Mouse (Mus musculus) lung, postnatal 0 days (tissue): ENCODE results near the gene Ctc1. TPM values are rescaled to one million over a fixed set of nuclear protein-coding genes. Genes with fewer than 3 reads are reported as not detected.

Source experiments
- ATAC-seq: fragments of 200-750 bp; cut with Nextera tagmentation; 2 replicates; pipeline ENCODE4 v1.8.0; 2017; ENCODE audit warnings: moderate library complexity
- DNase-seq: peaks from one replicate; pipeline ENCODE4 v3.0.0-alpha.2; 2016; ENCODE audit warnings: low spot score
- H3K27ac ChIP-seq: fragments of 300-500 bp; sonication (generic); 2 replicates; pipeline ENCODE4 v1.5.1; 2014; ENCODE audit warnings: antibody characterized with exemption, mild to moderate bottlenecking, low read length, mixed read lengths
- H3K27me3 ChIP-seq: fragments of 300-500 bp; sonication (generic); replicated peaks from 2 replicates; pipeline ENCODE4 v1.6.1; 2014; ENCODE audit warnings: low read length, mixed read lengths; ENCODE audit not compliant: insufficient read depth
- H3K36me3 ChIP-seq: fragments of 300-500 bp; sonication (generic); 2 replicates; pipeline ENCODE4 v1.6.1; 2014; ENCODE audit warnings: low read length, mixed read lengths; ENCODE audit not compliant: insufficient read depth
- H3K4me1 ChIP-seq: fragments of 300-500 bp; sonication (generic); 2 replicates; pipeline ENCODE4 v1.6.1; 2014; ENCODE audit warnings: antibody characterized with exemption, low read depth, low read length, mixed read lengths; ENCODE audit not compliant: insufficient read depth
- H3K4me2 ChIP-seq: fragments of 300-500 bp; sonication (generic); replicated peaks from 2 replicates; pipeline ENCODE4 v1.6.1; 2014; ENCODE audit warnings: low read depth, mild to moderate bottlenecking, low read length, moderate library complexity, mixed read lengths
- H3K4me3 ChIP-seq: fragments of 300-500 bp; sonication (generic); 2 replicates; pipeline ENCODE4 v1.5.1; 2014; ENCODE audit warnings: low read depth, low read length
- H3K9ac ChIP-seq: fragments of 300-500 bp; sonication (generic); replicated peaks from 2 replicates; pipeline ENCODE4 v1.6.1; 2014; ENCODE audit warnings: low read depth, mild to moderate bottlenecking
- H3K9me3 ChIP-seq: fragments of 300-500 bp; sonication (generic); 2 replicates; pipeline ENCODE4 v1.6.1; 2016; ENCODE audit warnings: low read length, mixed read lengths
- CTCF ChIP-seq: IDR thresholded peaks from 2 replicates; pipeline ENCODE4 v1.5.1; 2016; ENCODE audit warnings: antibody characterized with exemption, mild to moderate bottlenecking
- EP300 ChIP-seq: IDR thresholded peaks from 2 replicates; pipeline ENCODE4 v1.6.1; 2016; ENCODE audit warnings: antibody characterized with exemption, mild to moderate bottlenecking, control low read depth
- WGBS: fragments of 180-500 bp; shearing (Covaris S2); extraction: QIAGEN DNeasy Blood & Tissue Kit; methylation state at CpG from one replicate; pipeline ENCODE4 v1.1.7; 2014; 5-methylcytosine and 5-hydroxymethylcytosine counted together
- polyA plus RNA-seq: library from polyadenylated mRNA; unstranded; fragments of >200 nt; fragmentation: Nextera tagmentation; extraction: Ambion mirVana; gene quantifications from 2 replicates; pipeline ENCODE4 v1.2.1, GENCODE M21; 2015

Gene Ctc1
- polyA plus RNA-seq, 1 experiment from 2014 or later, result 12.3 TPM

GRCm38 (mm10) chr11:69060448-69061254, 44.9 kb downstream of the Ctc1 start:
- DNase-seq, result peak; percentile 54
- 2% methylated on average over 35 of the region's 40 CpGs for WGBS
- Histone ChIP-seq H3K9ac (peak overlapping the region; percentile 91), H3K27me3 (no peaks in the 10 kb centered on the region), H3K4me2 (peak overlapping the region; percentile 86), H3K4me1 (peaks cover 9% of the 10 kb centered on the region; the same call in 1 of the 2 replicates), H3K36me3 (no peaks in the 10 kb centered on the region), H3K9me3 (no peaks in the 10 kb centered on the region), H3K27ac (peak overlapping the region; percentile 97), H3K4me3 (peak overlapping the region; percentile 88)
- ATAC-seq, result no peak
- TF ChIP-seq CTCF (no peak), EP300 (no peak)

DNA sequence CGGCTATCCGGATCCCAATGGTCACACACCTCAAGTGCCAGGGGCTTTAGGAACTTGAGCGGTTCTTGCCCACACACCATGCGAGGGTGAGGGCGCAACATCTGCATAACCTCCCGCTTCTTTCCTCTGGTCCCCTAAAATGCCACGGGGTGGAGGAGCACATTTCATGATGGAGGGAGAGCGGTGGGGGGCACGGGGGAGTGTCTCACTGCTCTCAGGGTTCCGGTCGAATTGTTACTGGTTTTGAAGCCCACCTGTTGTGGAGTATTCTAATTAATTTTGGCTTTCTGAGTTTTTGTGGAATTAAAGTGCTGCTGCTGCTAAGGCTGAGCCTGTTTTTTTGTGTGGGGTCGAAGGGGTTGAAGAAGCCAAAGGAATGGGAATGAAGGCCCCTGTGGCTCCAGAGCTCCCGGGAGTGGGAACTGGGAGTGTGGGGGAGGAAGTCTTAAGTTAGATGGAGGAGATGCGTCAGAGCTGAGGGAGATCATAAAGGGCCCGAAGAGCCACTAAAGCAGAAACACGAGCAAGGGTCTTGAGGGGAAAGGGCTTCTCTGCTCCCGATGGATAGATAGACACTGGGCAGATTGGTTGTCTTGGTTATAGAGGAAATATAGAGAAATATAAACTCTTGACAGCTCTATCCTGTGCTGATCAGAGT, 45.7 kb downstream of the Ctc1 start:
- H3K27ac ChIP-seq, result no peak overlapping the region
- H3K4me3 ChIP-seq, result peak overlapping the region; percentile 88
- H3K36me3 ChIP-seq, result no peaks in the 10 kb centered on the region
- 17% methylated on average over 17 of the region's 17 CpGs for WGBS
- peak overlapping the region; percentile 91; the same call in 1 of the 2 replicates for H3K9ac ChIP-seq
- H3K4me1 ChIP-seq, result peaks cover 10% of the 10 kb centered on the region; the same call in 1 of the 2 replicates
- no peak for DNase-seq
- H3K4me2 ChIP-seq, result peak overlapping the region; percentile 86
- H3K27me3 ChIP-seq, result no peaks in the 10 kb centered on the region
- H3K9me3 ChIP-seq, result no peaks in the 10 kb centered on the region
- ATAC-seq, result no peak
- TF ChIP-seq EP300 (no peak), CTCF (no peak)

GRCm38 (mm10) chr11:69062194-69062760, 46.6 kb downstream of the Ctc1 start:
- no peaks in the 10 kb centered on the region for H3K9me3 ChIP-seq
- no peak overlapping the region for H3K27ac ChIP-seq
- DNase-seq (peak; percentile 79), ATAC-seq (no peak)
- H3K36me3 ChIP-seq, result no peaks in the 10 kb centered on the region
- H3K4me2 ChIP-seq, result peak overlapping the region; percentile 23
- H3K9ac ChIP-seq, result no peak overlapping the region
- TF ChIP-seq EP300, result no peak; the same call in 1 of the 2 replicates
- TF ChIP-seq CTCF, result no peak
- peaks cover 14% of the 10 kb centered on the region; the same call in 1 of the 2 replicates for H3K4me1 ChIP-seq
- peak overlapping the region; percentile 12; the same call in 1 of the 2 replicates for H3K4me3 ChIP-seq
- 1% methylated on average over 17 of the region's 17 CpGs for WGBS
- H3K27me3 ChIP-seq, result no peaks in the 10 kb centered on the region

DNA sequence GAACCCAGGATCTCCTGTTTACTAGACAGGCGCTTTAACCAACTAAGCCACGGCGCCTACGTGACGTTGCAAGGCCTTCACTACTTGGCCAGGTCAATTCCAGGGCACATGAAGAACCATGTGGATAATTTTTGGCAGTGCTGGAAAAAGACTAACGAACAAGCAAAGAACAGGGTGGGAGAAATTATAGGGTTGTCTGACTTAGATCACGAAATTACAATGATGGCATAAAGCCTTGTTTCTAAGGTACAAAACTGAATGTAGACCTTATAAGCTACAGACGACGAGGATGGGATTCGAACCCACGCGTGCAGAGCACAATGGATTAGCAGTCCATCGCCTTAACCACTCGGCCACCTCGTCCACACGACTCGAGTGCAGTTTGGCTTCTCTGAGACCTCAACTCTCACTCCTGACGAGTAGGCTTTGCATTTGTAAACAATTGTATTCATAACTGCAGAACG, 47.1 kb downstream of the Ctc1 start:
- peak; percentile 89 for DNase-seq
- peak; percentile 36 for ATAC-seq
- Histone ChIP-seq H3K4me2 (peak overlapping the region; percentile 83), H3K27me3 (no peaks in the 10 kb centered on the region), H3K9ac (0 out of 2 replicates have a peak overlapping the region, but pooled peaks have one; percentile 37), H3K27ac (peak overlapping the region; percentile 85), H3K9me3 (no peaks in the 10 kb centered on the region), H3K36me3 (no peaks in the 10 kb centered on the region), H3K4me3 (peak overlapping the region; percentile 73), H3K4me1 (peaks cover 14% of the 10 kb centered on the region; the same call in 1 of the 2 replicates)
- WGBS, result under 1% methylated on average over 19 of the region's 19 CpGs
- no peak for TF ChIP-seq CTCF
- TF ChIP-seq EP300, result no peak; the same call in 1 of the 2 replicates

DNA sequence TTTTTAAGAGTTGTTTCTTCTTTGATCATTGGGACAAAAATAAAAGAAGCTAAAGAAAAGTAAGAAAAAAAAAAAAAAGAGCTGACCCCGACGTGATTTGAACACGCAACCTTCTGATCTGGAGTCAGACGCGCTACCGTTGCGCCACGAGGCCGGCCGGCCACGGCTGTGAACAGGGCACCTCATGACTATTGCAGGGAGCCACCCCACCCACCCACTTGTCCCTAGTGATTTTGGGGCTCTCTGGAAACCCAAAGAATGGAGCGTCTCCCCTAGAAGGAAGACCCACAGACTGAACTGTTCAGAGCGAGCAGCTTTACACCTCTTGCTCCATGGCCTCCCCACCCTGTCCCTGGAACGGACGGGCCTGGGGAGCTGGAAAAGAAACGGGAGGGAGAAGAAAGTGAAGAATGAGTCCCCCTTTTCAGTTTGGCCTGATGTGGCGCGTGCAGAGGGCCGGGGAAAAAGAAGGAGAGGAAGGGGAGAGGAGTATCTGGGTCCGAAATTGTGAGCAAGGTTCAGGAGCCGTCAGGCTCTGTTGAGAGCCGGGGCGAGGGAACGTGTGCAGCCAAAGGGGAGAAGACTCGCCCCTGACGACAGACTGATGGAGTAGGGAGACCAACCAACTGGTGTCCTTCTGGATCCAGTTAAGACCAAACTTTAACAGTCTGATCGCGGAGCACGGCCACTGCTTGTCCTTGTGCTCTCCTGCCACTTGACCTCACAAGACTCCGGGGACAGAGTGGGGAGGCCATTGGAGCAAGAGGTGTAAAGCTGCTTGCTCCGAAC, 47.9 kb downstream of the Ctc1 start:
- H3K4me3 ChIP-seq, result peak overlapping the region; percentile 73
- no peaks in the 10 kb centered on the region for H3K36me3 ChIP-seq
- DNase-seq (peak; percentile 76), ATAC-seq (peak; percentile 29)
- WGBS, result under 1% methylated on average over 31 of the region's 31 CpGs
- H3K27ac ChIP-seq, result peak overlapping the region; percentile 85
- H3K4me2 ChIP-seq, result peak overlapping the region; percentile 83
- H3K9ac ChIP-seq, result peak overlapping the region; percentile 60
- H3K27me3 ChIP-seq, result no peaks in the 10 kb centered on the region
- peaks cover 14% of the 10 kb centered on the region; the same call in 1 of the 2 replicates for H3K4me1 ChIP-seq
- no peak for TF ChIP-seq CTCF
- TF ChIP-seq EP300, result peak; percentile 52; the same call in 1 of the 2 replicates
- H3K9me3 ChIP-seq, result no peaks in the 10 kb centered on the region
